Mouse (Mus musculus) midbrain, embryonic 12.5 days (tissue): ENCODE data around the gene BC005624. TPM values are rescaled to one million over a fixed set of nuclear protein-coding genes. Genes with fewer than 3 reads are reported as not detected.
"Not testable (repeated sequence)": the region's sequence is repeated elsewhere in the genome, so short reads cannot be mapped to it uniquely, and the experiment has no call there.

Source experiments
- ATAC-seq: fragments of 200-750 bp; cut with Nextera tagmentation; 2 replicates; pipeline ENCODE4 v1.8.0; 2017; ENCODE audit warnings: low read depth, moderate TSS enrichment, moderate library complexity; ENCODE audit not compliant: low FRiP score
- H3K27ac ChIP-seq: fragments of 300-500 bp; sonication (generic); replicated peaks from 2 replicates; pipeline ENCODE4 v1.5.1; 2016; ENCODE audit warnings: mild to moderate bottlenecking
- H3K27me3 ChIP-seq: fragments of 300-500 bp; sonication (generic); 2 replicates; pipeline ENCODE4 v1.6.1; 2016; ENCODE audit warnings: mild to moderate bottlenecking
- H3K36me3 ChIP-seq: fragments of 300-500 bp; sonication (generic); 2 replicates; pipeline ENCODE4 v1.6.1; 2016
- H3K4me1 ChIP-seq: fragments of 300-500 bp; sonication (generic); 2 replicates; pipeline ENCODE4 v1.6.1; 2016
- H3K4me2 ChIP-seq: fragments of 300-500 bp; sonication (generic); replicated peaks from 2 replicates; pipeline ENCODE4 v1.6.1; 2016; ENCODE audit warnings: mild to moderate bottlenecking, moderate library complexity
- H3K4me3 ChIP-seq: fragments of 300-500 bp; sonication (generic); 2 replicates; pipeline ENCODE4 v1.5.1; 2016; ENCODE audit warnings: mild to moderate bottlenecking
- H3K9ac ChIP-seq: fragments of 300-500 bp; sonication (generic); replicated peaks from 2 replicates; pipeline ENCODE4 v1.6.1; 2016; ENCODE audit warnings: mild to moderate bottlenecking, moderate library complexity
- H3K9me3 ChIP-seq: fragments of 300-500 bp; sonication (generic); 2 replicates; pipeline ENCODE4 v1.6.1; 2016; ENCODE audit warnings: mild to moderate bottlenecking
- WGBS: fragments of 180-500 bp; shearing (Covaris S2); methylation state at CpG from one replicate; pipeline ENCODE4 v1.1.7; 2016; 5-methylcytosine and 5-hydroxymethylcytosine counted together
- polyA plus RNA-seq: library from polyadenylated mRNA; unstranded; fragments of >200 nt; fragmentation: Nextera tagmentation; extraction: Ambion mirVana; gene quantifications from 2 replicates; pipeline ENCODE4 v1.2.1, GENCODE M21; 2016

BC005624 gene
- polyA plus RNA-seq, 1 experiment from 2014 or later: 70.8 TPM

GRCm38 (mm10) chr2:30937731-30938130, 44.3 kb downstream of the BC005624 start:
- peaks cover under 1% of the 10 kb centered on the region; the same call in 1 of the 2 replicates for H3K27me3 ChIP-seq
- ATAC-seq: no peak
- no peak overlapping the region for H3K9ac ChIP-seq
- no peak overlapping the region for H3K4me2 ChIP-seq
- H3K27ac ChIP-seq: no peak overlapping the region
- H3K36me3 ChIP-seq: no peaks in the 10 kb centered on the region
- 87% methylated on average over 8 of the region's 8 CpGs for WGBS
- no peak overlapping the region for H3K4me3 ChIP-seq
- H3K9me3 ChIP-seq: no peaks in the 10 kb centered on the region
- no peaks in the 10 kb centered on the region for H3K4me1 ChIP-seq

- ATAC-seq: no peak
- 77% methylated on average over 3 of the region's 3 CpGs for WGBS
- Histone ChIP-seq H3K36me3 (no peaks in the 10 kb centered on the region), H3K4me3 (no peak overlapping the region), H3K4me2 (no peak overlapping the region), H3K9me3 (no peaks in the 10 kb centered on the region), H3K9ac (no peak overlapping the region), H3K4me1 (no peaks in the 10 kb centered on the region), H3K27me3 (no peaks in the 10 kb centered on the region; the same call in 1 of the 2 replicates), H3K27ac (no peak overlapping the region)
Measured at GRCm38 (mm10) chr2:30936808-30937207, 45.2 kb downstream of the BC005624 start.

GRCm38 (mm10) chr2:30933917-30934450, 48.0 kb downstream of the BC005624 start:
- no peak for ATAC-seq
- H3K4me3 ChIP-seq: no peak overlapping the region
- H3K36me3 ChIP-seq: no peaks in the 10 kb centered on the region
- H3K4me2 ChIP-seq: no peak overlapping the region
- 23% methylated on average over 7 of the region's 7 CpGs for WGBS
- no peaks in the 10 kb centered on the region for H3K9me3 ChIP-seq
- H3K27ac ChIP-seq: no peak overlapping the region
- H3K4me1 ChIP-seq: peaks cover 9% of the 10 kb centered on the region
- H3K9ac ChIP-seq: no peak overlapping the region
- H3K27me3 ChIP-seq: no peaks in the 10 kb centered on the region; the same call in 1 of the 2 replicates

GRCm38 (mm10) chr2:30933032-30933431, 49.0 kb downstream of the BC005624 start:
- no peak overlapping the region for H3K4me3 ChIP-seq
- H3K27me3 ChIP-seq: no peaks in the 10 kb centered on the region; the same call in 1 of the 2 replicates
- no peak overlapping the region for H3K9ac ChIP-seq
- H3K36me3 ChIP-seq: no peaks in the 10 kb centered on the region
- 62% methylated on average over 6 of the region's 6 CpGs for WGBS
- ATAC-seq: no peak
- H3K27ac ChIP-seq: no peak overlapping the region; the same call in 1 of the 2 replicates
- H3K4me1 ChIP-seq: peaks cover 10% of the 10 kb centered on the region
- H3K4me2 ChIP-seq: no peak overlapping the region
- no peaks in the 10 kb centered on the region for H3K9me3 ChIP-seq

- Histone ChIP-seq H3K27me3 (no peaks in the 10 kb centered on the region; the same call in 1 of the 2 replicates), H3K4me1 (peaks cover 10% of the 10 kb centered on the region), H3K4me2 (no peak overlapping the region), H3K9me3 (no peaks in the 10 kb centered on the region), H3K36me3 (no peaks in the 10 kb centered on the region), H3K9ac (no peak overlapping the region), H3K4me3 (no peak overlapping the region), H3K27ac (no peak overlapping the region)
- ATAC-seq: no peak
- 88% methylated on average over 3 of the region's 3 CpGs for WGBS
Measured at GRCm38 (mm10) chr2:30931922-30932321, 50.1 kb downstream of the BC005624 start.

- not testable (repeated sequence) for ATAC-seq, H3K27me3 ChIP-seq, H3K4me2 ChIP-seq, H3K9me3 ChIP-seq, H3K9ac ChIP-seq, H3K4me3 ChIP-seq, H3K36me3 ChIP-seq, H3K27ac ChIP-seq
- 93% methylated on average over 2 of the region's 2 CpGs for WGBS
- H3K4me1 ChIP-seq: peaks cover 10% of the 10 kb centered on the region
Measured at GRCm38 (mm10) chr2:30930846-30931245, 51.2 kb downstream of the BC005624 start.

GRCm38 (mm10) chr2:30929483-30930045, 52.4 kb downstream of the BC005624 start, which contains the start of gene Ptges:
Gene Ptges, minus strand, starts transcription at chr2:30929863.
- Histone ChIP-seq H3K9me3 (no peaks in the 10 kb centered on the region), H3K27ac (no peak within 1 kb of the TSS), H3K4me3 (peak within 1 kb of the TSS; percentile 27), H3K27me3 (no peaks in the 10 kb centered on the region), H3K36me3 (no peaks in the 10 kb centered on the region), H3K4me2 (peak within 1 kb of the TSS; percentile 53), H3K4me1 (peaks cover 10% of the 10 kb centered on the region), H3K9ac (no peak within 1 kb of the TSS; the same call in 1 of the 2 replicates)
- 3% methylated on average over 23 of the region's 23 CpGs for WGBS
- 0 out of 2 replicates have a peak, but pooled peaks have one; percentile 52 for ATAC-seq

GRCm38 (mm10) chr2:30928893-30929482, 53.0 kb downstream of the BC005624 start:
- Histone ChIP-seq H3K9me3 (no peaks in the 10 kb centered on the region), H3K27ac (no peak overlapping the region), H3K4me3 (0 out of 2 replicates have a peak overlapping the region, but pooled peaks have one; percentile 27), H3K27me3 (no peaks in the 10 kb centered on the region), H3K36me3 (no peaks in the 10 kb centered on the region), H3K4me2 (peak overlapping the region; percentile 53), H3K4me1 (peaks cover 10% of the 10 kb centered on the region), H3K9ac (no peak overlapping the region)
- WGBS: 30% methylated on average over 12 of the region's 12 CpGs
- ATAC-seq: no peak

- Histone ChIP-seq H3K36me3 (no peaks in the 10 kb centered on the region), H3K9ac (no peak overlapping the region), H3K4me2 (no peak overlapping the region), H3K4me1 (peaks cover 10% of the 10 kb centered on the region), H3K27ac (no peak overlapping the region), H3K4me3 (no peak overlapping the region), H3K9me3 (no peaks in the 10 kb centered on the region), H3K27me3 (no peaks in the 10 kb centered on the region)
- no peak for ATAC-seq
- WGBS: 21% methylated on average over 14 of the region's 14 CpGs
Measured at GRCm38 (mm10) chr2:30927844-30928628, 54.0 kb downstream of the BC005624 start.

GRCm38 (mm10) chr2:30927151-30927781, 54.7 kb downstream of the BC005624 start:
- ATAC-seq: no peak
- H3K36me3 ChIP-seq: no peaks in the 10 kb centered on the region
- H3K27ac ChIP-seq: no peak overlapping the region
- WGBS: 71% methylated on average over 9 of the region's 9 CpGs
- H3K9me3 ChIP-seq: no peaks in the 10 kb centered on the region
- no peak overlapping the region for H3K4me2 ChIP-seq
- peaks cover 10% of the 10 kb centered on the region for H3K4me1 ChIP-seq
- no peak overlapping the region for H3K4me3 ChIP-seq
- H3K9ac ChIP-seq: no peak overlapping the region
- no peaks in the 10 kb centered on the region for H3K27me3 ChIP-seq

DNA sequence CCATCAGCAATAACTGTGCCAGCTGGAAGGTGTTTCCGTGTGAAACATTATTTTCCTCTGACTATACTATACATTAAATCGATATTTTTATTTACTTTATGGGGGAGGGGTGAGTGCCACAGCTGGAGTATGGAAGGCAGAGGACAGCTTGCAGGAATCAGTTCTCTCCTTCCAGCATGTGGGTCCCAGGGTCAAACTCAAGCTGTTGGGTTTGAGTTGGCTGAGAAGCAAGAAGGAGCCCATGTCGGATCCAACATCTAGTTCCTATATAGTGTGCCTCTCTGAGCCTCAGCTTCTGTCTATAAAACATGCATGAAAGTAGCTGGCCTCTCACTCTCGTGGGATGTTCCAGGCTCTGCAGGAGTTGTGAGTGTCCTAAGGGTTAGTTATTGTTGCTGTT, 55.6 kb downstream of the BC005624 start:
- Histone ChIP-seq H3K27me3 (no peaks in the 10 kb centered on the region), H3K4me2 (no peak overlapping the region), H3K9ac (no peak overlapping the region), H3K9me3 (no peaks in the 10 kb centered on the region), H3K36me3 (no peaks in the 10 kb centered on the region), H3K27ac (no peak overlapping the region), H3K4me3 (no peak overlapping the region), H3K4me1 (peaks cover 10% of the 10 kb centered on the region)
- no peak for ATAC-seq
- WGBS: 77% methylated on average over 4 of the region's 4 CpGs
